Mouse (Mus musculus) stomach, postnatal 0 days (tissue): ENCODE measurements at regions not wholly inside any gene's neighbourhood (a gene's known extent, or its start where the extent isn't known, plus 50 kb on each side); places are given as distances from the start of the nearest gene placed in this dataset.

ENCODE experiments used
- ATAC-seq: fragments of 200-750 bp; cut with Nextera tagmentation; 2 replicates; pipeline ENCODE4 v1.8.0; 2017; ENCODE audit not compliant: low FRiP score, low TSS enrichment
- DNase-seq: peaks from one replicate; pipeline ENCODE4 v3.0.0-alpha.2; 2016; ENCODE audit warnings: low spot score
- H3K27ac ChIP-seq: fragments of 300-500 bp; sonication (generic); replicated peaks from 2 replicates; pipeline ENCODE4 v1.5.1; 2014; ENCODE audit warnings: mild to moderate bottlenecking, control low read depth
- H3K27me3 ChIP-seq: fragments of 300-500 bp; sonication (generic); 2 replicates; pipeline ENCODE4 v1.6.1; 2014; ENCODE audit warnings: low read length; ENCODE audit not compliant: control insufficient read depth, insufficient read depth
- H3K36me3 ChIP-seq: fragments of 300-500 bp; sonication (generic); 2 replicates; pipeline ENCODE4 v1.6.1; 2014; ENCODE audit warnings: low read length, mixed read lengths; ENCODE audit not compliant: control insufficient read depth, insufficient read depth
- H3K4me1 ChIP-seq: fragments of 300-500 bp; sonication (generic); replicated peaks from 2 replicates; pipeline ENCODE4 v1.6.1; 2014; ENCODE audit warnings: antibody characterized with exemption; ENCODE audit not compliant: control insufficient read depth, insufficient read depth
- H3K4me2 ChIP-seq: fragments of 300-500 bp; sonication (generic); replicated peaks from 2 replicates; pipeline ENCODE4 v1.6.1; 2014; ENCODE audit warnings: low read depth, mild to moderate bottlenecking, control low read depth, moderate library complexity
- H3K4me3 ChIP-seq: fragments of 300-500 bp; sonication (generic); 2 replicates; pipeline ENCODE4 v1.5.1; 2014; ENCODE audit warnings: low read depth, low read length, control low read depth
- H3K9ac ChIP-seq: fragments of 300-500 bp; sonication (generic); 2 replicates; pipeline ENCODE4 v1.6.1; 2014; ENCODE audit warnings: mild to moderate bottlenecking, low read length, control low read depth, mixed read lengths
- H3K9me3 ChIP-seq: fragments of 300-500 bp; sonication (generic); 2 replicates; pipeline ENCODE4 v1.6.1; 2016; ENCODE audit warnings: low read length; ENCODE audit not compliant: control insufficient read depth
- CTCF ChIP-seq: IDR thresholded peaks from 2 replicates; pipeline ENCODE4 v1.5.1; 2016; ENCODE audit warnings: antibody characterized with exemption, low read depth, mild to moderate bottlenecking, moderate library complexity
- EP300 ChIP-seq: optimal IDR thresholded peaks from 2 replicates; pipeline ENCODE3; 2016; ENCODE audit warnings: antibody characterized with exemption
- WGBS: fragments of 180-500 bp; shearing (Covaris S2); extraction: QIAGEN DNeasy Blood & Tissue Kit; methylation state at CpG from one replicate; pipeline ENCODE4 v1.1.7; 2014; 5-methylcytosine and 5-hydroxymethylcytosine counted together

DNA sequence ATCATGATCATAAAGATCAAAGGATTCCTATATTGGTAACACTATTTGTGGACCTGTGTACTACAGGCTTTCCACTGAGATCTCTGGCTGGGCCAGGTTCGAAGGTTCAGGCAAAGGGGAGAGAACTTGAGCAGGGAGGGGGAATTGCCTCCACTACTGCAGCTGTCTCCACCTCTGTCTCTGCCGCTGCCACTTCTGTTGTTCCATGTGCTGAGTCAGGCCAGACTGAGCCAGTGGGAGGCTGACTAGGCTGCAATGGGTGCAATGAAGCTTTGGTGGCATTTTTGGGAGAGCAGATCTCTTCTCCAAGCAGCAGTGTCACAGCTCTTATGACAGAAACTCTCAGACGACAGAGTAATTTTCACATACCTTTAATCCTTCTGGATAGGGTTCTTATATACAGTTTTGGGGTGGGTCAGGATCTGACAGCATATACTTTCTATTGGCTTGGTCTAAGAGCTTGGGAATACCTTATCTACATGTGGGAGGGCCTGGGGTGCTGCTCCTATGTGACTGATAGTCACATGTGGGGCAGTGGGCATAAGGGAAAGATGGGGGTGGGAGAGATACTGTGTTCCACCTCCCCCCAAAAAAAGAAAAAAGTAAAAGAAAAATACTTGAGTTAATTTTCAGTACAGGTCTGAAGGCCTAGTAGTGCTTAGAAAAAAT, 281.5 kb upstream of the Xrcc4 start:
- 74% methylated on average over 3 of the region's 3 CpGs for WGBS
- Histone ChIP-seq H3K27ac (no peak overlapping the region), H3K4me2 (no peak overlapping the region), H3K4me3 (no peak overlapping the region), H3K4me1 (no peaks in the 10 kb centered on the region), H3K9ac (no peak overlapping the region), H3K36me3 (no peaks in the 10 kb centered on the region), H3K27me3 (no peaks in the 10 kb centered on the region), H3K9me3 (no peaks in the 10 kb centered on the region)
- ATAC-seq = no peak
- no peak for DNase-seq
- TF ChIP-seq EP300 = no peak
- no peak for TF ChIP-seq CTCF

DNA sequence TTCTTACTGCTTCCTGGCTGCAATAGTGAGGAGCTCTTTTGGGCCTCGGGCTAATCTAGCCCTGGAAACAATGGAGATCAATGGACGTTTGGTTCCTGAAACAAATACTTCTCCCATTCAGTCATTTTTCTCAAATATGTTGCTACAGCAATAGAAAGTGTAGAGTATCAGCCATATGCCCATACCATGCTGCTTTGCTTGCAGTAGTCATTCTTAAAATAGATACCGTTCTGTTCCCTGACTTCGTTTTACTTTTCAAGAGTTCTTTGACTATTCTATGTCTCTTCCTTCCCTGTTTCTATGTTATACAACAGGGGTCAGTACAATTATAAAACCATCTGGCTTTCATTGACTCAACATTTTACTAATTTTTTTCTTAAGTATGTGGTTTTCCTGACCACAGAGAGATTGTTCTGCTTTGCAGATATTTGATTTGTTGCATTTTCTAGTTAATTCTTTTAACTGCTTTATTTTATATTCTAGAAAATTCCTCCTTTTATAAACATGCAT, 275.2 kb upstream of the Xrcc4 start:
- WGBS = 81% methylated on average over 4 of the region's 4 CpGs
- no peak overlapping the region for H3K4me2 ChIP-seq
- H3K27ac ChIP-seq = no peak overlapping the region
- H3K9me3 ChIP-seq = no peaks in the 10 kb centered on the region
- TF ChIP-seq EP300 = no peak
- no peak for TF ChIP-seq CTCF
- H3K4me1 ChIP-seq = no peaks in the 10 kb centered on the region
- no peak for ATAC-seq
- no peak overlapping the region for H3K4me3 ChIP-seq
- H3K27me3 ChIP-seq = no peaks in the 10 kb centered on the region
- no peaks in the 10 kb centered on the region for H3K36me3 ChIP-seq
- DNase-seq = no peak
- H3K9ac ChIP-seq = no peak overlapping the region

DNA sequence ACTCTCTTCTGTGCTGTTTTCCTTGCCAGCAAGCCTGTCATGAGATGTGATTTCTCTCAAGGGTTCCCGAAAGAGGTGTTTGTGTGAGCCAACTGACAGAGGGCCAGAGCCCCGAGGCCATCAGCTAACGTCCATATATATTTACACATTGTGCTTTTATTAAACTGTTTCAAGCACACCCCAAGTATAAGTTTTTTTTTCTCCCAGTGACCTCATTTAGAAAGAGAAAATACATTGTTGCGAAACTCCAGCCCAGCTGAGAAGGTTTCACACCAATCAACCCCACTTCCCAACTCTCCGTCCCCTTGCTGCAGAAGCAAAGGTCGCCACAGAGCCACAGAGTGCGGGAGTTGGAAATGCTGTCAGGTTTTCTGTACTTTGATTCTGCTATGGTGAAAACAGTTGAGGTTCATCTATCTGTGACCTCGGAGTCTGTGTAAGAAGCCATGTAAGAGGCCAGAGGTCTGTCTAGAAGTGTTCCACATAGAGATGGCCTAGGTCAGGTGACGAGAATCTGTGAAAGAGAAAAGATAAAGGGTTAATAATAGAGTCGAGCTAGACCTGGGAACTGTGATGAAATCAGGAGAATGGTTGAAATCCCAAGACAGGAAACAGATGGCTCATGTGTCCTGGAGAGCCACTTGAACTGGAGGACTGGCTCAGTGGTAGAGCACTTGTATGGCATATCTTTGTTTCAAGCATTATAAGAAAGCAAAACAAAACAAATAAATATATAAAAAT, 270.6 kb upstream of the Xrcc4 start:
- H3K4me1 ChIP-seq = no peaks in the 10 kb centered on the region
- no peak overlapping the region for H3K9ac ChIP-seq
- H3K4me2 ChIP-seq = no peak overlapping the region
- peak; percentile 56; the same call in 1 of the 2 replicates for ATAC-seq
- no peak for DNase-seq
- 41% methylated on average over 10 of the region's 10 CpGs for WGBS
- no peak for TF ChIP-seq CTCF
- no peak for TF ChIP-seq EP300
- no peaks in the 10 kb centered on the region for H3K9me3 ChIP-seq
- no peaks in the 10 kb centered on the region for H3K27me3 ChIP-seq
- H3K36me3 ChIP-seq = no peaks in the 10 kb centered on the region
- H3K27ac ChIP-seq = no peak overlapping the region
- H3K4me3 ChIP-seq = no peak overlapping the region

DNA sequence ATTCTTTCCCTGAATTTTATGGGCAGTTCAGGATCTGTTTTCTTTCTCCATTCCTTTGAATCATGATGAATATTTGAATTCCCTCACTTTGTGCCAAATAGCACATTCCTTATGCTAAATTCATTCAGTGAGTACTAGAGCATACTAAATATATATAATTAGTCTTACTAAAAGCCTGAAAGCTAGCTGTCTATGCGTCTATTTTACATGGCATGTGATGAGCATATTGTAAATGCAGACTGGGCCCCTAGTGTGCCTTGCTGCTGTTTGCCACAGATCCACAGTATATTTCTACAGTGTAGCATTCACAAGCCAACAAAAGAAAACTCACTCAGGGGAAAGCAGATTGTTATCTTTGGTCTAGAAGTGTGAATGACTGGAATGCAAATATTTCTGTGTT, 268.7 kb upstream of the Xrcc4 start:
- no peaks in the 10 kb centered on the region for H3K9me3 ChIP-seq
- no peaks in the 10 kb centered on the region for H3K36me3 ChIP-seq
- no peak overlapping the region for H3K9ac ChIP-seq
- no peak overlapping the region for H3K4me2 ChIP-seq
- WGBS = 44% methylated on average over 1 of the region's 1 CpGs
- no peaks in the 10 kb centered on the region for H3K27me3 ChIP-seq
- no peak for DNase-seq
- H3K27ac ChIP-seq = no peak overlapping the region
- no peak for ATAC-seq
- H3K4me1 ChIP-seq = no peaks in the 10 kb centered on the region
- TF ChIP-seq EP300 = no peak
- TF ChIP-seq CTCF = no peak
- no peak overlapping the region for H3K4me3 ChIP-seq

DNA sequence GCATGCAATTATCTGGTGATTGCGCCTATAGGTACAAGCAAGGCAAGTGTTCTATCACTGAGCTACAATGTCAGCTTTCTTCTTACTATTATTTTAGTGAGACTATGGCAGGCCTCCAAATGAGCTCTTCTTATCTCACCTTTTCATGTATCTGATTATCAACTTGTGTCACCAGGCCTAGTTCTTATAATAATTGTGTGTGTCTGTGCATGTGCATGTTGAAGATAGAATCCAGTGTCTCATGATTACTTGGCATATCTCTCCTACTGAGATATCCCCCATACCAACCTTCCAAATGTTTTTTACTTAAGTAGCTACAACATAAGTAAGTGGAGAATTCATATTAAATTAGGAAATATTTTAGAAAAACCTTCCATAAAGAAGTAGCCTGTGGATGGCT, 266.2 kb upstream of the Xrcc4 start:
- H3K4me3 ChIP-seq = no peak overlapping the region
- 100% methylated on average over 1 of the region's 1 CpGs for WGBS
- no peaks in the 10 kb centered on the region for H3K27me3 ChIP-seq
- H3K9ac ChIP-seq = no peak overlapping the region
- H3K4me2 ChIP-seq = no peak overlapping the region
- H3K4me1 ChIP-seq = no peaks in the 10 kb centered on the region
- no peaks in the 10 kb centered on the region for H3K9me3 ChIP-seq
- TF ChIP-seq CTCF (no peak), EP300 (no peak)
- no peak for DNase-seq
- no peak overlapping the region for H3K27ac ChIP-seq
- ATAC-seq = no peak
- no peaks in the 10 kb centered on the region for H3K36me3 ChIP-seq

DNA sequence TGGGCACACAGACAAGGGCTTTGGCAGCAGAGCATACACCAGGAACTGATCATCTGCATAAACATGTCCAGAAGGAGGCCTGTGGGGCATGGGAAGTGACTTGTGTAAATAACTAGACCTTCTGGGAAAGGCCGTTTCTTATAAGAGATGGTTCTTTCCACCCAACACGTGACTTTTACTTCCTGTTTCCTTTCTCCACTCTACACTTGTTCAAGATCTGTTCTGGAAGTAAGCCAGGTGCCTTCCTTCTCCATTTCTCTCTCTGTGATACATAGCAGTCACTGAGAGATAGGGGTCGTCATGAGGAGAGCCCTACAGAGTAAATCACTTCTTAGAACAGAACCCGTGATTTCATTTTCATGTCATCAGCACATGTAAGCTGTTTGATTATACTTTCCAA, 253.4 kb upstream of the Xrcc4 start:
- no peaks in the 10 kb centered on the region for H3K36me3 ChIP-seq
- no peak overlapping the region for H3K4me3 ChIP-seq
- TF ChIP-seq CTCF (no peak), EP300 (no peak)
- H3K9me3 ChIP-seq = no peaks in the 10 kb centered on the region
- ATAC-seq = no peak
- H3K27ac ChIP-seq = no peak overlapping the region
- H3K4me1 ChIP-seq = no peaks in the 10 kb centered on the region
- WGBS = 55% methylated on average over 4 of the region's 4 CpGs
- no peak for DNase-seq
- H3K4me2 ChIP-seq = no peak overlapping the region
- no peak overlapping the region for H3K9ac ChIP-seq
- H3K27me3 ChIP-seq = no peaks in the 10 kb centered on the region
